Mouse (Mus musculus): ENCODE data around the gene Stox2. TPM values are rescaled to one million over a fixed set of nuclear protein-coding genes. Genes with fewer than 3 reads are reported as not detected.

The Stox2 gene
- total and polyA plus RNA-seq, 2 experiments from 2014 or later, result 39.9 to 85.6 TPM

DNA sequence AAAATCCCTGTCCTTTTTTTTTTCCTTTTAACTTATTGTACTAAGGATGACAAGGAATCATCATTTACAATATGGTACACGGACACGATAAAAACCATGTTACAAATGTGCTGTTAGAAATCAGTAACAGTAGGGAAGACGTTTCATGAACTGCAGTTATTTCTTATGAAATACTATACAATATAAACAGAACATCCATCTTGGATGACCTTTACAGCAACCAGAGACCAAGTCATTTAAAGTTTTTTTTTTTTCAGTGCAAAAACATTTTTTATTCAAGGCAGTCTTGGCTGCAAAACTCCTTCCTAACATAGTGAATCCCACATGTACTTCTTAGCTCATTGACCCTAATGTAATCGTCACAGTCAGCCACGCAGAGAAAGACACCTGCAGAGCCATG lies 266.0 kb downstream of the Stox2 start:
- Histone ChIP-seq H3K4me3 (ENCODE audit: low read depth, low read length) (no peak overlapping the region), H3K27ac (ENCODE audit: low read depth, low read length) (no peak overlapping the region), H3K4me1 (ENCODE audit: insufficient read depth) (no peaks in the 10 kb centered on the region), H3K9ac (no peak overlapping the region), H3K9me3 (ENCODE audit: low read length) (no peaks in the 10 kb centered on the region), H3K4me2 (ENCODE audit: low read depth) (no peak overlapping the region), H3K36me3 (ENCODE audit: insufficient read depth) (0 out of 2 replicates have a peak, but pooled peaks cover 3% of the 10 kb centered on the region), H3K27me3 (ENCODE audit: insufficient read depth, low read length) (no peaks in the 10 kb centered on the region)
- no peak for TF ChIP-seq CTCF (IDR thresholded peaks at IDR 0.05; ENCODE audit: low read depth)
- 82% methylated on average over 5 of the region's 5 CpGs for WGBS
- DNase-seq, result no peak
- no peak for ATAC-seq

DNA sequence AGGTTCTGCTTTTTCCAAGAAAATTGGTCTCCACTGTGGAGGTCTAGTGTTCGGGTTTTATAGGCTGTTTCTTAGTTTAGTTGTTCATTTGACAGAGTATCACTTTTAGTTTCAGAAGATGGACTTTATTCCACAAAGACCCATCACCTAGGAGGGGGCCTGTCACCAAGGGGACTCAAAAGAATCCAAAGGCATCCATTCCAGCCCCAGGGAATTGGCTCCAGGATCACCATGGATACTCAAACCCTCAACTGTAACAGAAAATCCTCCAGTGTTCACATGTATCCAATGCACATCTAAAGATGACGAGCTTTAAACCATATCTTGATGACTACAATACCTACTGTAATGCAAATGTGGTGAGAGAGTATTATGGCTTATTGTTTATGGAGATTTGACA lies 267.4 kb downstream of the Stox2 start:
- WGBS, result 62% methylated on average over 2 of the region's 2 CpGs
- no peak overlapping the region for H3K27ac ChIP-seq (ENCODE audit: low read depth, low read length)
- H3K9me3 ChIP-seq (ENCODE audit: low read length), result no peaks in the 10 kb centered on the region
- H3K27me3 ChIP-seq (ENCODE audit: insufficient read depth, low read length), result no peaks in the 10 kb centered on the region
- no peak overlapping the region for H3K4me3 ChIP-seq (ENCODE audit: low read depth, low read length)
- ATAC-seq, result no peak
- H3K36me3 ChIP-seq (ENCODE audit: insufficient read depth), result 0 out of 2 replicates have a peak, but pooled peaks cover 3% of the 10 kb centered on the region
- no peak for DNase-seq
- TF ChIP-seq CTCF (IDR thresholded peaks at IDR 0.05; ENCODE audit: low read depth), result no peak
- no peak overlapping the region for H3K9ac ChIP-seq
- no peaks in the 10 kb centered on the region for H3K4me1 ChIP-seq (ENCODE audit: insufficient read depth)
- H3K4me2 ChIP-seq (ENCODE audit: low read depth), result no peak overlapping the region

DNA sequence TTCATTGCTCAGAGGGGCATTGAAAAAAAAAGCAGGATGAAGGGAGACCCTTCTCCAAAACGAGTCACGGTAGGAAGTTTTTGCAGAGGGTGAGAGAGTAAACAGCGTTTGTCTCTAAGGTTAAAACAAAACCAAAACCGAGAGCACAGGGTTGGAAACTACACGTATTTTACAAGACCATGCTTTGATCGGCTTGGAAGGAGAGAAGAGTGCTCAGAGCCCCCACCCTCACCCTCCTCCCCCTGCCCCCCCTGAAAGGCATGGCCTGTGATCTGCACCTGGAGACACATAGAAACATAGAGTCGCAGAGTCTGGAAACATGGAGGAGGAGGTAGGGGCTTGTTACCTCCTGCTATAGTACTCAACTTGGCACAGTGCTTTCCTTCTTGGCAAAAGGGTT lies 272.3 kb downstream of the Stox2 start:
- TF ChIP-seq CTCF (IDR thresholded peaks at IDR 0.05; ENCODE audit: low read depth), result no peak
- Histone ChIP-seq H3K4me3 (ENCODE audit: low read depth, low read length) (no peak overlapping the region), H3K4me1 (ENCODE audit: insufficient read depth) (no peaks in the 10 kb centered on the region), H3K36me3 (ENCODE audit: insufficient read depth) (no peaks in the 10 kb centered on the region), H3K9me3 (ENCODE audit: low read length) (no peaks in the 10 kb centered on the region), H3K4me2 (ENCODE audit: low read depth) (no peak overlapping the region), H3K27ac (ENCODE audit: low read depth, low read length) (no peak overlapping the region), H3K27me3 (ENCODE audit: insufficient read depth, low read length) (no peaks in the 10 kb centered on the region), H3K9ac (no peak overlapping the region)
- ATAC-seq, result no peak
- DNase-seq, result no peak
- 72% methylated on average over 7 of the region's 7 CpGs for WGBS

DNA sequence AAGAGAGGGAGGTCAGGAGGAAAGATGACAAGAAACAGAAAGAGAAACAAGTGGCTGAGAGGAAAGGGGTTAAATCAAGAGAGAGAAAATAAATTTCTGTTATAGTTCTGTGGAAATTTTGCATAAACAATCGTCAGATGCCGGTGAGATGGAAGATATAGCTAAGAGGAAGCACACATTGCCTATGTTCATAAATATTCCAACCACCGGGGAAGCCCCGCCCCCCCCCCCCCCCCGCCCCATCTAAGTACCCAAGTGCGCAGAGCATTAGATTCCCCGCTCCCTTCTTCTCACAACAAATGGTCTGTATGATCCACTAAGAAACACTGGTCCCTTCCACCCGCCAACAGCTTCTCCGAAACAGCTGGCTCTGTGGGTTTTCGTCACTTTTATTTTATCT lies 273.3 kb downstream of the Stox2 start:
- Histone ChIP-seq H3K27me3 (ENCODE audit: insufficient read depth, low read length) (no peaks in the 10 kb centered on the region), H3K4me2 (ENCODE audit: low read depth) (no peak overlapping the region), H3K4me3 (ENCODE audit: low read depth, low read length) (no peak overlapping the region), H3K9ac (no peak overlapping the region), H3K9me3 (ENCODE audit: low read length) (no peaks in the 10 kb centered on the region), H3K36me3 (ENCODE audit: insufficient read depth) (0 out of 2 replicates have a peak, but pooled peaks cover 4% of the 10 kb centered on the region), H3K4me1 (ENCODE audit: insufficient read depth) (no peaks in the 10 kb centered on the region), H3K27ac (ENCODE audit: low read depth, low read length) (no peak overlapping the region)
- ATAC-seq (no peak), DNase-seq (no peak)
- TF ChIP-seq CTCF (IDR thresholded peaks at IDR 0.05; ENCODE audit: low read depth), result no peak
- WGBS, result 80% methylated on average over 10 of the region's 10 CpGs

DNA sequence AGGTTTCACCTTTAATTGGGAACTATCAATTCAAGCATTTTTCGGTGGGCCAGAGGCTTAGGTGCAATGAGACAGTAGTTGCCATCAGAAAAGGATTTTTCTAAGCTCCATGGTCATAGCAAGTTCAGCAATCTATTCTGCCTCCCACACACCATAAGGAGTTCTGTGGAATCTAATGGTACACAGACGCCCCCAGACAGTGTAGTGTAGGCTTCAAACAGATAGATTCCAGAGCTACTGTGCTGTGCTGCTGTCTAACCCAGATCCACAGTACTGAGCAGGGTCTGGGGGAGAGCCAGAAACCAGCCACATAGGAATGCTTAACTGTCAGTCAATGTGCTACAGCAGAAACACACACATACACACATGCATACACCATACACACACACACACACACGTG lies 285.5 kb downstream of the Stox2 start:
- ATAC-seq (no peak), DNase-seq (no peak)
- Histone ChIP-seq H3K4me1 (ENCODE audit: insufficient read depth) (no peaks in the 10 kb centered on the region), H3K4me2 (ENCODE audit: low read depth) (no peak overlapping the region), H3K4me3 (ENCODE audit: low read depth, low read length) (no peak overlapping the region), H3K27ac (ENCODE audit: low read depth, low read length) (no peak overlapping the region), H3K36me3 (ENCODE audit: insufficient read depth) (peaks cover 9% of the 10 kb centered on the region; the same call in 1 of the 2 replicates), H3K9ac (no peak overlapping the region), H3K27me3 (ENCODE audit: insufficient read depth, low read length) (no peaks in the 10 kb centered on the region), H3K9me3 (ENCODE audit: low read length) (no peaks in the 10 kb centered on the region)
- 90% methylated on average over 3 of the region's 3 CpGs for WGBS
- TF ChIP-seq CTCF (IDR thresholded peaks at IDR 0.05; ENCODE audit: low read depth), result no peak

DNA sequence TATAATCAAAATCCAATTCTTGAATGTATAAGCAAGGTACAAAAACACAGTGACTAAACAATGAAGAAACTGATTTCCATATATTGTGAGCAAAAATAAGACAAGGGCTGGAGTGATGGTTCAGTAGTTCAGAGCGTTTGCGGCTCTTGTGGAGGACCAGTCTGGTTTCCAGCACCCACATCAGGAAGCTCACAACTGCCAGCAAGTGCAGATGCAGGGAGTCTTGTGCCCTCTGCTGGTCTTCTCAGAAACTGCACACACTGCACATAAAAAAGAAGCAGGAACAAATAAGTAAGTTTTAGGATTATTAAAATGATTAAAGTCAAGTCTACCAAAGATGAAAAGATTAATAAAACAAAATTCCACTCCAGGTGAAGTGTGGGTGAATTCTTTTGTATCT lies 291.6 kb downstream of the Stox2 start:
- H3K4me2 ChIP-seq (ENCODE audit: low read depth), result no peak overlapping the region
- no peak overlapping the region for H3K9ac ChIP-seq
- H3K27ac ChIP-seq (ENCODE audit: low read depth, low read length), result no peak overlapping the region
- no peak overlapping the region for H3K4me3 ChIP-seq (ENCODE audit: low read depth, low read length)
- WGBS, result 95% methylated on average over 2 of the region's 2 CpGs
- H3K9me3 ChIP-seq (ENCODE audit: low read length), result no peaks in the 10 kb centered on the region; the same call in 1 of the 2 replicates
- ATAC-seq (no peak), DNase-seq (no peak)
- peak; percentile 6; the same call in 1 of the 2 replicates for TF ChIP-seq CTCF (IDR thresholded peaks at IDR 0.05; ENCODE audit: low read depth)
- no peaks in the 10 kb centered on the region for H3K4me1 ChIP-seq (ENCODE audit: insufficient read depth)
- peaks cover 6% of the 10 kb centered on the region; the same call in 1 of the 2 replicates for H3K36me3 ChIP-seq (ENCODE audit: insufficient read depth)
- no peaks in the 10 kb centered on the region for H3K27me3 ChIP-seq (ENCODE audit: insufficient read depth, low read length)

DNA sequence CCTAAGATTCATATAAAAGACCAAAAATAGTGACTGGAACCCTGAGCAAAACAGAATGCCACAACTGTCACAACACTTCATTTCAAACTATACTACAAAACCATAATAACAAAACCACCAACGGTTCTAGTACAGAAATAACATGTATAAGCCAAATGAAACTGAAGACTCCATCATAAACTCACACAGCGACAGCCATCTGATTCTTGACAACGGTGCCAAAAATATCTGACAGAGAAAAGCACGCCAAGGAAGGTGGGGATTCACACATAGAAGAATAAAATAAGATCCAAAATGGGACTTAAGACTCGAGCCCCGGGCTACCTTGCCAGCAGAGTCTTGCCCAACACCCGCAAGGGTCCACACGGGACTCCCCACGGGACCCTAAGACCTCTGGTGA lies 300.9 kb downstream of the Stox2 start:
- Histone ChIP-seq H3K4me2 (ENCODE audit: low read depth) (no peak overlapping the region), H3K9me3 (ENCODE audit: low read length) (no peaks in the 10 kb centered on the region), H3K27ac (ENCODE audit: low read depth, low read length) (no peak overlapping the region), H3K4me1 (ENCODE audit: insufficient read depth) (no peaks in the 10 kb centered on the region), H3K36me3 (ENCODE audit: insufficient read depth) (no peaks in the 10 kb centered on the region), H3K27me3 (ENCODE audit: insufficient read depth, low read length) (no peaks in the 10 kb centered on the region), H3K9ac (no peak overlapping the region), H3K4me3 (ENCODE audit: low read depth, low read length) (no peak overlapping the region)
- 82% methylated on average over 7 of the region's 9 CpGs for WGBS
- DNase-seq, result no peak
- TF ChIP-seq CTCF (IDR thresholded peaks at IDR 0.05; ENCODE audit: low read depth), result no peak
- no peak for ATAC-seq
